Mouse (Mus musculus) brain, embryonic 14.5 days (tissue): ENCODE results near the gene Pde9a.

Source experiments
- CTCF ChIP-seq: fragments of 200-500 bp; IDR thresholded peaks from 2 replicates; pipeline ENCODE4 v1.5.1; 2012; ENCODE audit warnings: inconsistent platforms, mild to moderate bottlenecking, moderate library complexity, borderline replicate concordance; ENCODE audit not compliant: insufficient read depth, insufficient read length; ENCODE audit errors: extremely low read depth
- POLR2A ChIP-seq: fragments of 200-500 bp; IDR thresholded peaks from 2 replicates; pipeline ENCODE4 v1.6.1; 2012; ENCODE audit warnings: mild to moderate bottlenecking, inconsistent platforms, borderline replicate concordance; ENCODE audit not compliant: poor library complexity, insufficient read depth, insufficient read length, severe bottlenecking; ENCODE audit errors: extremely low read depth

- TF ChIP-seq CTCF (no peak), POLR2A (no peak)
These were observed 6.0 kb downstream of the Pde9a start for GRCm38 (mm10) chr17:31392041-31392440.
